Mouse (Mus musculus): ENCODE data around the gene St13.

St13 gene

GRCm38 (mm10) chr15:81313928-81314327 lies 85.9 kb downstream of the St13 start:
- no peak for DNase-seq (ENCODE audit: low spot score)
